Mouse (Mus musculus): ENCODE measurements around the gene Rpl5.

DNA sequence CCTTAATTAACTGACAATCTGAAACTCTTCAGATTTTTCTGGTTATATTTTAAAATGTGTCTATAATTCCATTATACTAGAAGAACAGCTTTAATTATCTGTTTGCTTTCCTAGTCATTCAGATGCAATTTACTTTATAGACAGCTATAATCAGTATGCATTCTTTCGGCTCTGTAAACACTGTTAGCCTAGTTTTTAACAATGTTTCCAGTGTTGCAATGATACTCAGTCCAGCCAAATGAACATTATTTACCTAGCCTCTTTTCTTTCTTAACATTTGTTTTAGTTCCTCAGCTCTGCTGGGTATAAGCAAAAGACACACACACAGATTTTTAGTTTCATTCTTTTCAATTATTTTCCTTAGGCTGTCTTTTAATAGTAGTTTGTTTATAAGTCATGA is 48.6 kb downstream of the Rpl5 start:
- TF ChIP-seq POLR2A (IDR thresholded peaks at IDR 0.05; ENCODE audit: borderline replicate concordance, insufficient read depth, low read length) (no peak), CTCF (IDR thresholded peaks at IDR 0.05; ENCODE audit: borderline replicate concordance, insufficient read depth, low read depth, low read length) (no peak)
